Mouse (Mus musculus): ENCODE results near the gene Asic4.
A peak's percentile ranks its signal among the peaks of the same experiment; 100 is the strongest.

Asic4 gene

GRCm38 (mm10) chr1:75502945-75503650 is 52.9 kb downstream of the Asic4 start:
- no peak for DNase-seq (ENCODE audit: low spot score in 2 of 2)

- no peak for DNase-seq (ENCODE audit: low spot score in 2 of 2)
These were observed 53.4 kb downstream of the Asic4 start for GRCm38 (mm10) chr1:75503651-75503980.

DNA sequence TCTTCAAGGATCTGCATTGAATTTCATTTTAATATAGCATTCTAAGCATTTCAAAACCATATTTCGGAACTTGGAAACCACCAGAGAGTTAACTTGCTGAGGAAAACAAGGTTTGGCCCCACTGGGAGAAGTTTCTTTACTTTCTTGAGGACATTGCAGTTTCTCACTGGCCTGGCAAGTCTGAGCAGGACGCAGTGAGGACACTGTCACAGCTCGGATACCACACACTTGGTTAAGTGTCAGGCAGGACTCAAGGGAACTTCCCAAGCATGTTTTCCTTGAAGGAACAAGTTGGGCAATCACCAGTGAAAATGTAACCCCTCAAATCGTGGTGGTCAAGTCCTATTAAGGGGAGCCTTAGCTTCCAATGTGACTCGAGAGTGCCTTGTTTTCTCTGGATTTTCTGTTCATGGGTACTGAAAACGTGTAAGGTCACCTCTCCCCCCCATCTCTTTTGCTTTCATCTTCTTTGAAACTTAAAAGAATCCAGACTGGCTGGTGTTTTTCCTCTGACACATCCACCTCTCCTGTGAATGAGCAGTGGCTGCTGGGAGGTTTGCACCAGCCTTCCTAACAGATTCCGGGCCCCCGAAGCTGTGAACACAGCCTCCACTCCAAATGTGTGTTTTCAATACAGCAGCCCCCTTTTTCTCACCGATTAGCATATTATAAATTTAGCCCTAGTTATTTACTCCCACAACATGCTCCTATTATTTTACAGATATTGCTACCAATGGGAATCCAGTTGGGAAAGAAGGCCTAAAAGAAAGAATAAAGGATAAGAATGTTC is 54.2 kb downstream of the Asic4 start:
- no peak for DNase-seq (ENCODE audit: low spot score in 2 of 2)

DNA sequence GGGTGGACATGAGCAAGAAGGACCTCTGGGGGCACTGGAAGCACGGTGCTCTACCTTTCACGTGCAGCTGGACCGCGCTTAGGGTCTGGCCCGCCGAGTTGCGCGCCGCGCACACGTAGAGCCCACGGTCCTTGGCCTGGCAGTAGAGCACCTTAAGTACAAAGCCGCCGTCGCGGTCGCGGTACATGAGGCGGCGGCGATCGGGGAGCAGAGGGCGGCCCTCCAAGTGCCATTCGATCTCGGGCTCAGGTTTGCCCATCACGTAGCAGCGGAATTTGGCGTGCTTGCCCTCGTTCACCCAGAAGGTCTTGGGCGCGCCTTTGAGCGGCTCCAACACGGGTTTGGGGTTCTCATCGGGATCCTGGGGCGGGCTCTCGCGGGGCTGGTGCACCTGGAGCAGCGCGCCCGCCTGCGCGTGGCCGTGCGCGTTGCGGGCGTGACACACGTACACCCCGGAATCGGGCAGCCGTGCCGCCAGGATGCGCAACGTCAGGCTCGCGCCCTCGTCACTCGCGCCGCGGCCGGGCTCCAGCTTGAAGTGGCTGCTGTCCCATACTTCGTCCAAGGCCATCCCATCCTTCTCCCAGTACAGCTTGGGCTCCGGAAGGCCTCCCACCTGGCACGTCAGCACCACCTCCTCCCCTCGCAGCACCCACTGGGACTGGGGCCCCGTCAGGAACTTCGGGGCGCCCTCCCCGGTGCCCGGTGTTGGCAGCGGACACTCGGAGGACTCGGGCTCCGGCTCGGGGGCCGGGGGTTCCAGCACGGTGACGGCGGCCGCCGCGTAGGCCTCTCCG is 55.1 kb downstream of the Asic4 start:
- peak; percentile 53 to 55 for DNase-seq (ENCODE audit: low spot score in 2 of 2)

- peak; percentile 42 to 63 for DNase-seq (ENCODE audit: low spot score in 2 of 2)
These were observed 56.0 kb downstream of the Asic4 start, which contains the start of gene Obsl1 for GRCm38 (mm10) chr1:75505956-75506831. TSS of gene Obsl1 (minus strand) at chr1:75506452.

DNA sequence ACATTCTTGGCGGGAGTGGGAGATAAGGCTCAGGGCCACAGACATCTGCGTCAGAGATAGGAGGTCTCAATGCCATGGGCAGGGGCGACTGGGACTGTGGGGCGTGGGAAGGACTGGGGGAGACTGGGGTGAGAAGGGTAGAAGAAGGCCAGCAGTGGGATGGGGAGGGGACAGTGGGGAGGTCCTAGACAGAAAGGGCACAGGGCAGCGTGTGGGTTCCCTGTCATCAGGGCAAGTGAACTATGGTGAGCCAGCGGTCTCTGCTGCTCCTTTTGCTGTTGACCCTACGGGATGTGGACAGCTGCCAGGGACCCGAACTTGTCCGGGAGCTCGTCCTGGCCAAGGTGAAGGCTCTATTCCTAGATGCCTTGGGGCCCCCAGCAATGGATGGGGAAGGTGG is 56.8 kb downstream of the Asic4 start, which contains the start of gene Inha:
Gene Inha, plus strand, starts transcription at position 72 of the 400 bp plus-strand sequence.
- peak in 1 of 2 experiments; percentile 4 for DNase-seq (ENCODE audit: low spot score in 2 of 2)

DNA sequence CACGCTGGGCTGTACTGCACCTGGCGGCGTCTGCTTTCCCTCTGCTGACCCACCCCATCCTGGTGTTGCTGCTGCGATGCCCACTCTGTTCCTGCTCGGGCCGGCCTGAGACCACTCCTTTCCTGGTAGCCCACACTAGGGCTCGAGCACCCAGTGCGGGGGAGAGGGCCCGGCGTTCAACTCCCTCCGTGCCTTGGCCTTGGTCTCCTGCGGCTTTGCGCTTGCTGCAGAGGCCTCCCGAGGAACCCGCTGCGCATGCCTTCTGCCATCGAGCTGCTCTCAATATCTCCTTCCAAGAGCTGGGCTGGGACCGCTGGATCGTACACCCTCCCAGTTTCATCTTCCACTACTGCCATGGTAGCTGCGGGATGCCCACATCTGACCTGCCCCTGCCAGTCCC is 59.4 kb downstream of the Asic4 start:
- DNase-seq (ENCODE audit: low spot score in 2 of 2), result peak in 1 of 2 experiments; percentile 0

- DNase-seq (ENCODE audit: low spot score in 2 of 2), result no peak
These were observed 59.9 kb downstream of the Asic4 start for GRCm38 (mm10) chr1:75510154-75510553.

DNA sequence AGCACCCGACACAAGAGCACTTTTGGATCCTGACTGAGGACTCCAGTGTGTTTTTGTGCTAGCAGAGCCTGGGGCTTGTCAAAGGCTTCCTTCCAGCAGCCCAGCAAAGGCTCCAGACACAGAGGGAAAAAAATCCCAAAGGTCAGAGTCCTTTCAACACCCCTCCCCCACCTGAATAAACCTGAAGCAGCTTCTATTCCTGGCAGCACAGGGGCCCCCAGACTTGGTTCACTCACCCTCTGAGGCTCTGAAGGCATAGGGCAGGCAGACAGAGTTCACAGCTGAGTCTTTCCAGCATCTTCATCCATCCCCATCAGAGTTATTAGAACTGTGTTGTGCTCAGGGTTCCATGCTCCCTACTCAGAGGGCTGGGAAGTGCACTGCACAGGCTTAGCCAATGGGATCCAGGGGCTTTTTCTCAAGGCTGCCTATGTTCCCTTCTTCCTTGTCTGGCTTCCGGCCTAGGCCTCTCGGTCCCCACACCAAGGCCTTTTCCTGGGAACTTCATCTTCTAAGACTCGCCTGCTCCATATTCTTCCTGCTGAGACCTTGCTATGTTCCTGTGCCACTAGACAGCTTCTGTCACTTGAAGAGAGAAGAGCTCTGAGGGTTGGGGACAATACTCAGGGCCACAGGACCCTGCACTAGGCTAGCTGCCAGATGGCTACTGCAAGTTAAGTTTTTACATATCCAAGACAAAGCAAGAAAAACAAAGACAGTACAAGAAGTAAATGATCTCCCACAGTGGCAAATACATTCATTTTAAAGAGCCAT is 61.4 kb downstream of the Asic4 start:
- DNase-seq (ENCODE audit: low spot score in 2 of 2), result no peak

DNA sequence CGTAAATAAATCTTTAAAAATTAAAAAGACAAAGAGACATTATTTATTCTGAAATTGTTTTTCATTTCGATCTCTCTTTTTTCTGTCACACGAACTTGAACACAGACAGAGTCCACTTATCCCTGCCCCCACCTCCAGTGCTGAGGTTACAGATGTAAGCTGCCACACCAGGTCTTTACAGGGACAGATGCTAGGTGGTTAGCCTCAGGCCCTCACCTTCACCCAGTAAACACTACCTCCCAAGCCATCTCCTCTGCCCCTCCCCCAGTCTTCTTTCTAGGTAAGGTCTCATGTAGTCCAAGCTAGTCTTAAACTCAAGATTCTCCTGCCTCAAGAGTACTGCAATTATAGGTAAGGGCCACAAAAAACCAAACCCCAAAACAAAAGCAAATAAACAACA is 62.3 kb downstream of the Asic4 start:
- DNase-seq (ENCODE audit: low spot score in 2 of 2), result no peak

DNA sequence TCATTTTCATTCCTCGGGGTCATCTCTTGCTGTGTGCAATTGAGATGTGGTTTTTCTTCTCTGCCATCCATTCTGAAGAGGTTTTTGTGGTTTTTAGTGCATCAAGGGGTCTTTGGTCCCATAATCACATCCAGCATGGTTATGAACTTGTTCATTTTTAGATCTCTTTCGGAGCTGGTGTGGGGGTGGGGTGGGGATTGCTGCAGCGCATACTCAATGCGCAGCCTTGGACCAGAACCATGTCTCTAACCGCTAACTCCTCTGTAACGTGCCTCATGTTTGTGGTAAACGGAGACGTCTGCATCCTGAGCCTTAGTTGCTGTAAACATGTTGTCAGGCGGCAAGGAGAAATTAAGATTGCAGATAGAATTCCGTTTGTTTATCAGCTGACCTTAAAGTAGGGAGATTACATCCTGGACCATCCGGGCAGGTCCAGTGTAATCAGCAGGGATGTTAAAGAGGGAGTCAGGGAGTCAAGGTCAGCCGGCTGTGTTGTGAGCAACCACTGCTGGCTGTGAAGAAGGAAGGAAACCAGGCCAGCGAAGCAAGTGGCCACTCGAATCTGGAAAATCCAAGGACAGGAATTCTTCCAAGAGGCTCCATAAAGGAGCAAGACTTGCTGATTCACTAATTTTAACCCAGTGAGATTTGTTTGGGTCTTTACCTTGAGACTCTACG is 66.6 kb downstream of the Asic4 start:
- no peak for DNase-seq (ENCODE audit: low spot score in 2 of 2)

DNA sequence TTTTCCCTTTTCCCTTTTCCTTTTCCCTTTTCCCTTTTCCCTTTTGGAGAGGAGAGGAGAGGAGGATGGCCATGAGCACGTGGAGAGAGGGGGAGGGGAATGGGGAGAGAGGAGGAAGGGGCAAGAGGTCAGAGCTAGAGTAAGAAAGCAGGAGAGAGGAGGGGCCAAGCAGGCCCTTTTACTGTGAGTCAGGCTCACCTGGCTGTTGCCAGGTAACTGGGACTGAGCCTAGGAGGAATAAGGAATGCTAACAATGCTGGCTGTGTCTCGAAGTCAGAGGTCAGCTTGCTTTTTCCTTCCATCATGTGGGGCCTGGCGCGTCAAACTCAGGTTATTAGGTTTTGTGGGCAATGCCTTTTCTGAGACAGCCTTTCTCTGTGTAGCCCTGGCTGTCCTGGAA is 67.7 kb downstream of the Asic4 start:
- no peak for DNase-seq (ENCODE audit: low spot score in 2 of 2)

DNA sequence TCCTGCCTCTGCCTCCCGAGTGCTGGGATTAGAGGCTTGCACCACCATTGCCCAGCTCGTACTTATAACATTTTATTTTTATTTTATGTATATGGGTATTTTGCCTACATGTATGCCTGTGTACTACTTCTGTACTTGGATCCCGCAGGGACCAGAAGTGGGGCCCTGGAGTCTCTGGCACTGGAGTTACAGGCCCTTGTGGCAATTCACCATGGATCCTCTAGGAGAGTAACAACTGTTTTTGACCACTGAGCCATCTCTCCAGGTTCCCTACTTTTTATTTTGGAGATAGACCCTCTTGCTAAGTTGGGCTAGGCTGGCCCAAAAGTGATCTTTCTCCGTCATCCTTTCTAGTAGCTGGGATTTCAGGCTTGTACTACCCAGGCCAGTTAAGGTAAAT is 68.2 kb downstream of the Asic4 start:
- no peak for DNase-seq (ENCODE audit: low spot score in 2 of 2)

DNA sequence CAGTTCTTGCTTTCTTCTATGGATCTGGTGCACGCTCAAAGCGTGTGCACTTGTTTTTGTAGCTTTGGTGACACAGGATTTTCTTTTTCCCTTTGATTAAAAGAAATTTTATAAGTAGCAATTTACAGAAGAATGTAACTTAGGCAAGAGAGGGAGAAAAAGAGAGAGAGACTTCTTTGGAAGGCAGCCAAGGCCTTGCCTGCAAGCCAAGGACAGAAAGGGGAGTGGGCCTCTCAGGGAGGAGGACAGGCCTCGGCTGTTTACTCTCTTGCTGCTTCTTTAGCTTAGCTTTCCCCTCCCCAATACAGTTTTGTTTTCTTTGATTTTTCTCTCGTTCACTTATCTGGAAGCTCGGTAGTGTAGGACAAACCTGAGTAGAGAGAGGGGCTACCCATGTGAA is 69.3 kb downstream of the Asic4 start:
- DNase-seq (ENCODE audit: low spot score in 2 of 2), result no peak

- peak; percentile 90 to 93 for DNase-seq (ENCODE audit: low spot score in 2 of 2)
These were observed 71.2 kb downstream of the Asic4 start, which contains the start of gene Stk11ip for GRCm38 (mm10) chr1:75521321-75522031. TSS of gene Stk11ip (plus strand) at chr1:75521529.

All from urinary bladder, postnatal 36 days (tissue).